Mouse (Mus musculus): ENCODE results near the gene Cckbr. TPM values are rescaled to one million over a fixed set of nuclear protein-coding genes. Genes with fewer than 3 reads are reported as not detected.
A peak's percentile ranks its signal among the peaks of the same experiment; 100 is the strongest.

The Cckbr gene
- total RNA-seq, 1 experiment from 2014 or later = not detected

- no peak for DNase-seq
Measured at GRCm38 (mm10) chr7:105497881-105498280, 72.3 kb downstream of the Cckbr start.

GRCm38 (mm10) chr7:105498854-105499492, 73.4 kb downstream of the Cckbr start:
- DNase-seq = no peak

GRCm38 (mm10) chr7:105499676-105500075, 74.1 kb downstream of the Cckbr start:
- DNase-seq = no peak

GRCm38 (mm10) chr7:105501984-105502383, 76.5 kb downstream of the Cckbr start:
- no peak for DNase-seq

DNA sequence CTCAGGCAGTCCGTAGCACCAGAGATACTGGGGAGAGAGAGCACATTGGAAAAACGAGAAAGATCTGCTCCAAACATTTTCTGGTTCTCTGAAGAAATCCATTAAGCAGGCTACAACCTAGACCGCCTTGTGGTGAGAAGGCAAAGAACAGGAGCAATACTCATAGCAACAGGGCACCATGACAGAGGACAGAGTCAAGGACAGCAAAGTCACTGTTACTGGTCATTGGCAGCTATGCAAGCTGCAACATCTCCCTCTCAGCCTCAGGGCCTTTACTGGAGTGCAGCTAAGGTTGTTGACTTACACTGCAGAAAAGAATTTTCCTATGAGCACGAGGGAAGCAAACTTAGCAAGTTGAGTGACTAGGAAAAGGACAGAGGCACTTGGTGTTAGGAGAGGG, 81.7 kb downstream of the Cckbr start:
- no peak for DNase-seq

DNA sequence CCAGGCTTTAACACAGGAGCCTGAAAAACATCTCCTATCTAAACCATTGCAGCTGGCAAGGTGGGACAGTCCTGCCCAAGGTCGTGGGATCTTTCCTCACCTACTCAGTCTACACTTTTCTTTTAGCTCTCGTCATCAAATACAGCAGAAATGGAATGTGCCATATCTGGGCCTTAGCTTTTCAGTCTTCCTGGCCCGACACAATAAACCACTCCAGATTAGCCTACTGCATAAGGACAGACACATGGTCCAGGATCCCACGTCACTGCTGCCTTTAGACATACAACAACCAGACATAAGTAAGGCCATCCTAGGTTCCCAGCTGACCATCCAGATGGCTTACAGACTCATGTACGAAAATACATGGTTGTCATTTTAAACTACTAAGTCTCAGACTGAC, 84.6 kb downstream of the Cckbr start:
- DNase-seq = no peak

DNA sequence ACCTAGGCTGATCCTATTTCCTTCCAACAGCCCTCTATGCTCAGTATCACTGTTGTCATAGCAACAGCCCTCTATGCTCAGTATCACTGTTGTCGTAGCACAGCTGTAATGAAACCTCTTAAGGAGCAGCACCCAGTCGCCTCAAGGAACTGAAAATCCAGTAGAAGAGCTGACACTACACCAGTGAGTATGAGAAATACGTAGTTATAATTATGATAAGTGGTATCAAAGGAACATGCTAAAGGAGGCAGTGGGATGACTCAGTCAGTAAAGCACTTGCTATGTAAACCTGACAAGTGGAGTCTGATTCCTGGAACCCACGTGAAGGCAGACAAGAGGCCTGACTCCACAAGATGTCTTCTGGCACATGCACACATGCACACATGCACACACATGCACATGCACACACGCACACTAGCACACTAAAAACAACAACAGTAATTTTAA, 88.3 kb downstream of the Cckbr start:
- DNase-seq = no peak

DNA sequence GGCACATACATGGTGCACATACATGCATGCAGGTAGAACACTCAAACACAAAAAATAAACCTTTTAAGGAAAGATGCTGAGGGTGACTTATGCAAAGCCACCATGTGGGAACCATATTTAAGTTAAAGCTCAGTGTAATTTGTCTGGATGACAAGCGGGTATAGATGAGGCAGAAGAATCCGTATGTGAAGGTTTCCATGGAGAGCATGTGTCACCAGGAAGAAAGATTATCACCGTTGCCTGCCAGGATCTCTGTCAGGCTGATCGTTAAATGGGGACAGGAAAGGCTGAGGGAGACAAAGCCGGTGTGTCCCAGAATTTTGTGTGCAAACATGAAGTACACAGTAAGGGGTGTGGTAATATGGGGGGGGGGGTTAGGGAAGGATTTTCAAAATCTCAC, 89.0 kb downstream of the Cckbr start:
- DNase-seq = no peak

- DNase-seq = peak; percentile 66
Measured at GRCm38 (mm10) chr7:105515178-105515577, 89.6 kb downstream of the Cckbr start.

- no peak for DNase-seq
Measured at GRCm38 (mm10) chr7:105516669-105517360, 91.3 kb downstream of the Cckbr start.

DNA sequence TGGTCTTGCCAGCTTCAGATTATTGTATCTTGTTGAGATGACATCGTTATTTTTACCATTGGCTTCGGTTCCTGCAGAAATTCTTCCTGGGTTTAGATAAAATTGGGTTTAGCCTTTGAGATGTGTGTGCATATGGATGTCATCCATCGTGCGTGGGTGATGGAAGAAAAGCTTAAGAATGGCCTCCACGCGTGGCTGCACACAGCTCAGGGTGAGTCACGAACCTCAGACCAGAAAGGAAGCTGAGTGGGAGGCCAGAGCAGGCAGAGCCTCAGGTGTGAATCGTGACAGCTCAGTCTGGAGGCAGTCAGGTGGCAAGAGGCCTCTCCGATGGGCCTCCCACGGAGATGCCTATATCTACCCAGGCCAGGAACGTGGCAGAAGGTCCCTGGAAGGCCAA, 93.8 kb downstream of the Cckbr start:
- DNase-seq = no peak

DNA sequence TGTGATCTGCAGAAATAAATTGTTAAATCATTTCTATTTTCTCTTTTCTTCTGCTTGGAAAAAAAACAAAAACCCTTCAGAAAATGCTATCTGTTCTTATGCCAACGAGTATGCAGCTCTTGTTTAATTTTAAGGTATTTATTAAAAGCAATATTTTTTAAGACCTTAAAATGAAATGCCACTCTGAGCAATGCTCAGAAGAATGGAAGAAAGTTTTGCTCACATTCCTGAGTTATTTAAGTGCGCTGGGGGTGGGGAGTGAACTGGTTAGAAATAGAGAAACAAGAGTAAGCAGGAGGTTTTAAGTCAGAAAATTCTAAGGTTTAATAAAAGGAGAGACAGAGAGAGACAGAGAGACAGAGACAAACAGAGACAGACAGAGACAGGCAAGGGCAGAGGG, 94.2 kb downstream of the Cckbr start:
- no peak for DNase-seq

- DNase-seq = no peak
Measured at GRCm38 (mm10) chr7:105520201-105520600, 94.7 kb downstream of the Cckbr start.

Other genes starting within 250 kb of the Cckbr start
- gene Olfr685, start 239.7 kb upstream of the Cckbr start, total RNA-seq (2021) = not detected in 2 replicates
- not detected in 2 replicates for gene Olfr686, start 218.2 kb upstream of the Cckbr start, total RNA-seq (2021)
- gene Olfr688, start 137.6 kb upstream of the Cckbr start, total RNA-seq (2021) = not detected in 2 replicates
- not detected in 2 replicates for gene Olfr689, start 114.6 kb upstream of the Cckbr start, total RNA-seq (2021)
- gene Olfr690, start 91.6 kb upstream of the Cckbr start, total RNA-seq (2021) = not detected in 2 replicates
- gene Olfr691, start 83.5 kb upstream of the Cckbr start, total RNA-seq (2021) = not detected in 2 replicates
- gene Olfr692, start 57.5 kb upstream of the Cckbr start, total RNA-seq (2021) = not detected in 2 replicates
- gene Gm5901, start 50.7 kb upstream of the Cckbr start, total RNA-seq (2021) = not detected in 2 replicates
- 33.2 and 33.3 TPM in 2 replicates for gene Fam160a2, start 25.7 kb upstream of the Cckbr start, total RNA-seq (2021)
- not detected in 2 replicates for gene Cnga4, start 21.2 kb upstream of the Cckbr start, total RNA-seq (2021)
- gene Cavin3, start 56.6 kb downstream of the Cckbr start, total RNA-seq (2021) = 77.1 and 96.1 TPM in 2 replicates
- gene Smpd1, start 128.6 kb downstream of the Cckbr start, total RNA-seq (2021) = 48.2 and 49.1 TPM in 2 replicates
- gene Apbb1, start 155.9 kb downstream of the Cckbr start, total RNA-seq (2021) = 13.6 and 15.0 TPM in 2 replicates
- 0.21 and 22.0 TPM in 2 replicates for gene Hpx, start 174.4 kb downstream of the Cckbr start, total RNA-seq (2021)
- 32.7 and 34.9 TPM in 2 replicates for gene Trim3, start 207.8 kb downstream of the Cckbr start, total RNA-seq (2021)
- gene Timm10b, start 214.3 kb downstream of the Cckbr start, total RNA-seq (2021) = 125 and 142 TPM in 2 replicates
- gene Arfip2, start 214.7 kb downstream of the Cckbr start, total RNA-seq (2021) = 58.1 and 66.3 TPM in 2 replicates
- 10.0 and 14.0 TPM in 2 replicates for gene Gm45799, start 214.8 kb downstream of the Cckbr start, total RNA-seq (2021)
- 5.6 and 6.3 TPM in 2 replicates for gene Dnhd1, start 225.1 kb downstream of the Cckbr start, total RNA-seq (2021)